Mouse (Mus musculus): ENCODE results near the gene Coa4.
"Not testable (repeated sequence)": the region's sequence is repeated elsewhere in the genome, so short reads cannot be mapped to it uniquely, and the experiment has no call there.

Coa4 gene

GRCm38 (mm10) chr7:100561861-100562587 is 25.2 kb downstream of the Coa4 start:
- DNase-seq (ENCODE audit: low spot score): no peak

DNA sequence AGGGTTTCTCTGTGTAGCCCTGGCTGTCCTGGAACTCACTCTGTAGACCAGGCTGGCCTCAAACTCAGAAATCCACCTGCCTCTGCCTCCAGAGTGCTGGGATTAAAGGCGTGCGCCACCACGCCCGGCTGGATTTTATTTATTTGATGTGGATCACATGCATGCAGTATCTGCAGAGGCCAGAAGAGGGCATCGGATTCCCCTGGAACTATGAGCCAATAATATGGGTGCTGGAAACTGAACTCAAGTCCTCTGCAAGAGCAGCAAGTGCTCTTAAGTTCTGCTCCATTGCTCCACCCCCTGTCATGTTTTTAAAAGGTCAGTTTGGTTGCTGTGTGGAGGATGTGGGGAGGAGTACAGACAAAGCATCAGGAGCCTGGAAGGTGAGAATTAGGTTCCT is 30.4 kb downstream of the Coa4 start:
- not testable (repeated sequence) for DNase-seq (ENCODE audit: low spot score)

DNA sequence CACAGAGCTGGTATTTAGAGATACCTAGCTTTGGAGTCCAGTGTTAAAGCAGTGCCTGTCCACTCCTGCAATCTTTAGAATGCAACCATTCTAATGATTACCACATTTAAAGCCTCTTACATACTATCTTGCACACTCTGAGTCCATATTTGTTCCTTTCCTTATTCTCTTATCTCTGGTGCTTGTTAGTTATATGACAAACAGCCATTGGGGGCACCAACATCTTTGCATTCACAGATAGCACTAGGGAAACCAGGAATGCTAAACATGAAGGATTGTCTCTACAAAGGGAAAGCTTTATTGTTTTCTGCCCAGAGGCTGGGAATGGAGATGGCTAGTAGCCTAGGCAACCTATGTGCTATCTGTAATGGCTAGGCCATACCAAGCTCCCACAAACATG is 33.0 kb downstream of the Coa4 start:
- no peak for DNase-seq (ENCODE audit: low spot score)

- no peak for DNase-seq (ENCODE audit: low spot score)
These were observed 34.3 kb downstream of the Coa4 start for GRCm38 (mm10) chr7:100570930-100571715.

- no peak for DNase-seq (ENCODE audit: low spot score)
These were observed 35.2 kb downstream of the Coa4 start for GRCm38 (mm10) chr7:100572061-100572460.

- DNase-seq (ENCODE audit: low spot score): no peak
These were observed 35.8 kb downstream of the Coa4 start for GRCm38 (mm10) chr7:100572704-100573103.

DNA sequence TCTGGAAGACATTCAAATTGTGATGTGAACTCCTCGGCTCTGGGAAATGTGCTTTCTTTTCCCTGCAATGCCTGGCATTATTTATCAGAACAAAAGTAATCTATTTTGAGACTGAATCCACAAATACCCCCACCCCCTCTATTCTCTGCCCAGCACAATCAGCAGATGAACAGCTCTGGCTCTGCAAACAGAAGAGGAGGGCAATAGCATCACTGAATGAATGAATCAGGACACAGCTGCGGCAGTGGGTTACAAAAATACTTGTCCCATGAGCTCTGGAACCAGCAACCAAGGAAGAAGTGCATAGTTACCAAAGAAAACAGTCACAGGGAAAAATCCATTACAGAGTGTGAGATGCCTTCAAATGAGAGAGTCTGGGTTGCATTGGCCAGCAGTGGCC is 41.9 kb downstream of the Coa4 start:
- DNase-seq (ENCODE audit: low spot score): no peak

DNA sequence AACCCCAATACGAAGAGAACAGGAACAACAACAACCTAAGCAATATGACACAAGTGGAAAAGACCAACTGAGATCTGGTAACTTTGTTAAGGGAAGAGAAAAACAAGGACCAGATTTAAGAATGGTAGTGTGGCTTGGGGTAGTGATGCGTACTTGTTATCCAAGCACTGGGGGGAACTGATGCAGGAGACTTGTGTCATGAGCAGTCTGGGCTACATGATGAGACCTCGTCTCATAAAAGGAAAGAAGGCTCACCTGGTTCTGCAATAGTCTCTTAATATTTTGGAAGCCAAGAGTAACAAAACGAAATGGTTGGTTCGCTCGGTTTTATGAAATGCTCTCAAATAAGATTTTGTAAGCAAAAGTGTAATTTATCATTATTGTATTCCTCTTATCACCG is 45.4 kb downstream of the Coa4 start:
- no peak for DNase-seq (ENCODE audit: low spot score)

GRCm38 (mm10) chr7:100582727-100583236 is 45.9 kb downstream of the Coa4 start:
- DNase-seq (ENCODE audit: low spot score): peak; percentile 85

DNA sequence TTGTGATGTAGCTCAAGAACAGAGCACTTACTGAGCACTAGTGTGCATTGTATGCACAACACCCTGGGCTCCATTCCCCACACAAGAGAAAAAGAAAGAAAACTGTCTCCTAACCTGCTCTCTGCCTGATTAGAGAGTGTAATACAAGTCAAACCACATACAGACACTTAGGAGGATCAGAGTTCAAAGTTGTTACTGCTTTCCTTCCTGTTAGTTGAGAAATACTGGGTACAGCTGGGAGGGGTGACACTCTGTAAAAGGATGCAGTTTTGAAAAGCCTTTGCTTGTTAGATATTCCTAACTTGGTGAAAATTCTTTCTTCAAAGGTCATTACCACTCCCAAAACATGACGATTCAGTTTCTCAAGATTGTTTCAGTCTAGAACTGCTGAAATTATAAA is 52.9 kb downstream of the Coa4 start:
- no peak for DNase-seq (ENCODE audit: low spot score)

Data from ovary, postnatal 36 days (tissue).